Mouse (Mus musculus) spleen, embryonic (tissue): ENCODE results near the gene Arrb1.

Source experiments
- CTCF ChIA-PET: fragments of 350-600 bp; sonication (Branson Sonifier 250); formaldehyde crosslinking; loops from one replicate; lab custom pipeline; 2022; lab: Charles Lee

The Arrb1 gene

DNA sequence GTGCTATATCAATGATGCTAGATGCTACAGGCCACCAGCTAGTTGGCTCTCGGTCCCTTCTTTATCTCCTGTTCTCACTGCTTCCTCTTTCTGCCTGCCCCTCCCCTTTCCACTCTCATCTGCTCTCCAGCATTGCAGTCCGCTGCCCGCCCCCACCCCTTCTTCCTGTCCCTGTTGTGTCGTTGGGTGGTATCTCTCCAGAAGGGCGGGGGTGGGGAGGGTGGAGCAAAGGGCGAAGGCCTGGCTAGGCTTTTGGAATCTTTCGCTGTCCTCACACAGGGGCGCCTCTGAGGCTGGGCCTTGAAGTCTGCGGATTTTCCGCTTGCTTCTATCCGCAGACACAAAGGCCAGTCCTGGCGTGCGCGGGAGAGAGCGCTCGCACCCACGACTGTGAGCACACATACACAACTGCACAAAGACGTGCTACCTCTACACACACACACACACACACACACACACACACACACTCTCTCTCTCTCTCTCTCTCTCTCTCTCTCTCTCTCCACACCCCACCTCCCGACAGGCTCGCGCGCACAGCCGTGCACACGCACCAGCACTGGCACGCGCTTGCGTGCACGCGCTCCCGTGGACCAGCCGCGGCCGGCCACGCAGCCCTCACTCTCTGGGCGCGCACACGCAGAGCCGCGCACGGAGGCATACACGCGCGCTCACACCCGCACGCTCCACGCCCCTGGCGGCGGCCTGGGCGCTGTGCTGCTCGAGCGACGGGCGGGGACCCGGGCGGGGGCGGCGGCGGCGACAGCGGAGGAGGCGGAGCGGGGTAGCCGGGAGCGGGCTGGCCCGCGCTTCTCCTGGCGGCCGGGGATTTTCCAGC lies at the start of gene Arrb1:
Gene Arrb1, plus strand, starts transcription at position 566 of the 835 bp plus-strand sequence.
- CTCF ChIA-PET: interaction anchor here (0.5 kb wide), 1 partner anchor 11 kb away, joined by 3 read pairs; no protein-coding TSS in a partner anchor

DNA sequence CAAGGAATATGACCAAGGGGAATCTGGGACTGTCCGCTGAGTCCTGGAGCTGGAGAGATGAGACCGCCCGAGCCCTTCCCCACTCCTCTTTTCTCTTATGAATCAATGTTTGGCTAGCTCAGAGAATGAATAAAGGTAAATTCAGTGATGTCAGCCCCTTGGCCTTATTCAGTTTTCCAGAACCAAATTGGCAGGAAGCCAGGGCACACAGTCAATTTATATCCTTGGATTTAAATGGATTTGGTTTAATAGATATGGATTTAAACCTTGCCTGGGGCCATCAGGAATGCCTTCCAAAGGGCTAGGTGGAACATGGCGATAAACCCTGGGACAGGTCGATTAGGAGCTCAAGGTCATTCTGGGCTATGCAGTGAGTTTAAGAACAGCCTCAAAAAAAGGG lies 45.6 kb upstream of the Arrb1 start:
- CTCF ChIA-PET: interaction anchor here (0.7 kb wide), 1 partner anchor 102 kb away, joined by 5 read pairs; no protein-coding TSS in a partner anchor

DNA sequence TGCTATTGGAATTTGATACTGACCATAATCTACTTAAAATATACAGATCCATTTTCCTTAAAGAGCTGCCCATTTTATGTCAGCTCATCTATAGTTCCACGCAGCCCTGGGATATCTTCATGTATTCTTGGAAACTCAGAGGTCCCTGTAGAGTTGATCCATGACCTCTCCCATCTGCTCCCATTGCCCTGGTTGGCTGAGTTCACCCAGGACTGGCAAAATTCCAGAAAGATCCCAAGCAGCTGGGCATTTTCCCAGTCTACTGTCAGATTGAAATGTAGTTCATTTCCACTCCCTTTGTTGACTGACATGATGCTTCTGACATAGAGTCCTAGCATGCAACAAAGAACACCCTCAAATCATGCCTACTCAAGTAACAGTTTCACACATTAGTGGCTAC lies 36.1 kb upstream of the Arrb1 start:
- CTCF ChIA-PET: interaction anchor here (1.2 kb wide), 1 partner anchor 94 kb away, joined by 3 read pairs; no protein-coding TSS in a partner anchor

GRCm38 (mm10) chr7:99500201-99500600 lies 35.1 kb upstream of the Arrb1 start:
- CTCF ChIA-PET: interaction anchor here (0.6 to 1.5 kb wide), 7 partner anchors 39 to 210 kb away, joined by 3 to 17 read pairs (median 4); no protein-coding TSS in a partner anchor

GRCm38 (mm10) chr7:99500655-99501054 lies 34.6 kb upstream of the Arrb1 start:
- CTCF ChIA-PET: interaction anchor here (0.6 to 1.5 kb wide), 7 partner anchors 39 to 210 kb away, joined by 3 to 17 read pairs (median 4); no protein-coding TSS in a partner anchor

GRCm38 (mm10) chr7:99501148-99501547 lies 34.1 kb upstream of the Arrb1 start:
- CTCF ChIA-PET: interaction anchor here (1.1 to 1.5 kb wide), 3 partner anchors 47 to 89 kb away, joined by 5 to 17 read pairs (median 12); no protein-coding TSS in a partner anchor

- CTCF ChIA-PET: no interaction called here
Observed at GRCm38 (mm10) chr7:99504556-99504955, 30.7 kb upstream of the Arrb1 start.

GRCm38 (mm10) chr7:99508187-99508586 lies 27.1 kb upstream of the Arrb1 start:
- CTCF ChIA-PET: interaction anchor here (0.7 kb wide), 1 partner anchor 370 kb away, joined by 3 read pairs; no protein-coding TSS in a partner anchor

- CTCF ChIA-PET: no interaction called here
Observed at GRCm38 (mm10) chr7:99510087-99510501, 25.2 kb upstream of the Arrb1 start.

DNA sequence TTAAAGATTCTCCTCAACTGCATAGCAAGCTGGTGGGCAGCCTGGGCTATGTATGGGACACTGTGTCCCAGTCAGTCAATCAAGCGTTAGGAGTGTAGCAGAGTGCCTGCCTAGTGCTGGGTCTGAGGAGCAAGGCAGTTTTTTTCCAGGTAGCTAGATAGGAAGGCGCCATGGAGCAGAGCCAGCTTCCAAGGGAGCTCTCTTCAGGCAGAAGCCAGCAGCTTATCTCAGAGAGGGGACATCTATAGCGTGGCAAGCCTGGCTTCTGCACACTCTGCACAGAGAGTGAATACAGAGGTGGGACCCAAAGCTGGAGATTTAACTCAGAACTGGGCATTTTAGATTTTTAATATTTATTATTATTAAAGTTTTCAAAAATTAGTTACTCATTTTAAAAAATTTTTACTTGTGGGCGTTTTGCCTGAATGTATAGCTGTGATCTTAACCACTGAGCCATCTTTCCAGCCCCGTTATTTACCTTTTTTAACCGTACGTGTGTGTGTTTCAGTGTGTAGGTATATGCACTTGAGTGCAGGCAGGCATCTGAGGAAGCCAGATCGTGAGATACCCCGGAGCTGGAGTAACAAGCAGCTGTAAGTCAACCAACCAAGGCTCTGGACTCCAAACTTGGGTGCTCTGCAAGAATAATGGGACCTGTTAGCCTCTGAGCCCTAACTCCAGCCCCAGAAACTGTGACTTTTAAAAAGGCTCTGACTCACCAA lies 19.0 kb upstream of the Arrb1 start:
- CTCF ChIA-PET: interaction anchor here (0.7 kb wide), 1 partner anchor 509 kb away, joined by 8 read pairs; no protein-coding TSS in a partner anchor

- CTCF ChIA-PET: no interaction called here
Observed at GRCm38 (mm10) chr7:99516814-99517157, 18.5 kb upstream of the Arrb1 start.

GRCm38 (mm10) chr7:99518954-99519644 lies 16.2 kb upstream of the Arrb1 start:
- CTCF ChIA-PET: no interaction called here

DNA sequence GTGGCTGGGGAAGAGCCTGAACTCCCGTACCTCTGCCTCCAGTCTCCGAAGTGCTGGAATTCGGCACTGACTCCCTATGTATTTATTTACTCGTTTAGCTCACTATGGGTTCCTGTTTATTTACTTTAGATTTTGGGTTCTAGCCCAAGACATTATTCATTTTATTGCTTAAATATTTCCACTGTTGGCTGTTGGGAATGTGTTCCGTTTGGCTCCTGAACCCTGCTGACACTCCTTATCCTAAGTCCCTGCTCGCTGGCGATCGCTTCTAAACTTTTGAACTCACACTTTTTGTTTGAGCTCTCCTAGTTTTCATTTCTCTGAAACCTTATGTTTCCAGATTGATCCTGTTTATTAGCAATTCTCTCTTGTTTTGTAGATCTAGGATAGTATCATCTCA lies 12.1 kb upstream of the Arrb1 start:
- CTCF ChIA-PET: interaction anchor here (0.6 kb wide), 1 partner anchor 105 kb away, joined by 4 read pairs; no protein-coding TSS in a partner anchor

GRCm38 (mm10) chr7:99523837-99524236 lies 11.4 kb upstream of the Arrb1 start:
- CTCF ChIA-PET: no interaction called here

- CTCF ChIA-PET: no interaction called here
Observed at GRCm38 (mm10) chr7:99528547-99528946, 6.7 kb upstream of the Arrb1 start.

DNA sequence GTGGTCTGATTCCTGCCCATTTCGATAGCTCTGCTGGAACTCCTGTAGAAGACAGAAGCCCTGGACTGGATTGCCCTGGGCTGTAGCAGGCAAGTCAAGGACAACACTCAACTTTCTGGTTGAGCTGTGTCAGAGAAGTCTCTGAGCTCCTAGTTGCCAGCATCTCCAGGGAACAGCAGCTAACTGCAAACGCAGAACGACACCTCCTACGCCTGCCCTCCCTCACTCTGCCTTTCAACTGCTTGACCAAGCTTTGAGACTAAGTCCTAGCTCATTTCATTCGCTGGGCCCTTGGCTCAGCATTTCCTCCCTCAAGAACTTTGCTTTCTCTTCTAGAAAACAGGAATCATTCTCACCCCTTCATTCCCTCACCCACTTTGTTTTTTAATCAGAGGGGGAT lies 5.9 kb upstream of the Arrb1 start:
- CTCF ChIA-PET: interaction anchor here (0.5 kb wide), 1 partner anchor 166 kb away, joined by 3 read pairs; no protein-coding TSS in a partner anchor

GRCm38 (mm10) chr7:99531408-99531970 lies 3.8 kb upstream of the Arrb1 start:
- CTCF ChIA-PET: no interaction called here

DNA sequence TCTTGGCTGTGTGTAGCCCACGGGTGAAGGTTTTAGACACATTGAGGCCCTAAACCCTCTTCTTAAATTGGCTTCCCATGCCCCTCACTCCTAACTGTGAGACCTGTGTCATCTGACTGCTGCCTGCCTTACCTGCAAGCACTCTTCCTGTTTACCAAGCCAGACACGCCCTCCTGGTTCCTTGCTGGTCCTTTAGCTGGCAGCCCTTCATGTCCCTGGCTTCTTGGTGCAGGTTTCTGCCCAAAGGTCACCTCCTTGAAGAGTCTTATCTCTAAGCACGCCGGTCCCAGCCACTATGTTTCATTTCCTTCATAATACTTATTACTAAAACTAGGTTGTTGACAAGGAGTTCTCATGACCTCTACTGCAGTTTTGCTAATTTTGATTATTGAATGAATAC lies 2.7 kb upstream of the Arrb1 start:
- CTCF ChIA-PET: no interaction called here

- CTCF ChIA-PET: interaction anchor here (0.7 to 1.0 kb wide), 2 partner anchors 12 to 93 kb away, joined by 3 to 7 read pairs; no protein-coding TSS in a partner anchor
Observed at GRCm38 (mm10) chr7:99533600-99533999, 1.7 kb upstream of the Arrb1 start.

- CTCF ChIA-PET: interaction anchor here (1.0 kb wide), 1 partner anchor 11 kb away, joined by 3 read pairs; no protein-coding TSS in a partner anchor
Observed at GRCm38 (mm10) chr7:99534501-99534900, 765 bp upstream of the Arrb1 start.
